Mouse (Mus musculus) megakaryocyte, embryonic 14.5 days (primary cell): ENCODE measurements around the gene Znhit6.

ENCODE experiments used
- FLI1 ChIP-seq: IDR thresholded peaks from 2 replicates; pipeline ENCODE4 v1.6.1; 2012; ENCODE audit warnings: low read length, inconsistent platforms, mixed read lengths
- GATA1 ChIP-seq: IDR thresholded peaks from 3 replicates; pipeline ENCODE4 v1.6.1; 2012; ENCODE audit warnings: mixed read lengths, low read length, inconsistent platforms, borderline replicate concordance

GRCm38 (mm10) chr3:145641036-145641685, 65.2 kb downstream of the Znhit6 start:
- no peak for TF ChIP-seq GATA1
- TF ChIP-seq FLI1, result no peak
